Mouse (Mus musculus) liver, adult 2 months (tissue): ENCODE results near the gene Tmtc4.

Source experiments
- CTCF ChIP-seq: fragments of 200-500 bp; IDR thresholded peaks from 2 replicates; pipeline ENCODE4 v1.5.1; 2011; ENCODE audit warnings: low read depth, low read length, control low read depth
- POLR2A ChIP-seq: fragments of 200-500 bp; IDR thresholded peaks from 2 replicates; pipeline ENCODE4 v1.6.1; 2011; ENCODE audit warnings: low read length, control low read depth; ENCODE audit not compliant: insufficient read depth; ENCODE audit errors: extremely low read depth

GRCm38 (mm10) chr14:122912812-122913498, 70.9 kb downstream of the Tmtc4 start:
- no peak for TF ChIP-seq CTCF
- TF ChIP-seq POLR2A: peak; percentile 71
